Mouse (Mus musculus): ENCODE data around the gene Smarcc1. TPM values are rescaled to one million over a fixed set of nuclear protein-coding genes. Genes with fewer than 3 reads are reported as not detected.
"Not testable (repeated sequence)": the region's sequence is repeated elsewhere in the genome, so short reads cannot be mapped to it uniquely, and the experiment has no call there.

The Smarcc1 gene
- polyA plus RNA-seq, 1 experiment from 2014 or later = 91.3 TPM

DNA sequence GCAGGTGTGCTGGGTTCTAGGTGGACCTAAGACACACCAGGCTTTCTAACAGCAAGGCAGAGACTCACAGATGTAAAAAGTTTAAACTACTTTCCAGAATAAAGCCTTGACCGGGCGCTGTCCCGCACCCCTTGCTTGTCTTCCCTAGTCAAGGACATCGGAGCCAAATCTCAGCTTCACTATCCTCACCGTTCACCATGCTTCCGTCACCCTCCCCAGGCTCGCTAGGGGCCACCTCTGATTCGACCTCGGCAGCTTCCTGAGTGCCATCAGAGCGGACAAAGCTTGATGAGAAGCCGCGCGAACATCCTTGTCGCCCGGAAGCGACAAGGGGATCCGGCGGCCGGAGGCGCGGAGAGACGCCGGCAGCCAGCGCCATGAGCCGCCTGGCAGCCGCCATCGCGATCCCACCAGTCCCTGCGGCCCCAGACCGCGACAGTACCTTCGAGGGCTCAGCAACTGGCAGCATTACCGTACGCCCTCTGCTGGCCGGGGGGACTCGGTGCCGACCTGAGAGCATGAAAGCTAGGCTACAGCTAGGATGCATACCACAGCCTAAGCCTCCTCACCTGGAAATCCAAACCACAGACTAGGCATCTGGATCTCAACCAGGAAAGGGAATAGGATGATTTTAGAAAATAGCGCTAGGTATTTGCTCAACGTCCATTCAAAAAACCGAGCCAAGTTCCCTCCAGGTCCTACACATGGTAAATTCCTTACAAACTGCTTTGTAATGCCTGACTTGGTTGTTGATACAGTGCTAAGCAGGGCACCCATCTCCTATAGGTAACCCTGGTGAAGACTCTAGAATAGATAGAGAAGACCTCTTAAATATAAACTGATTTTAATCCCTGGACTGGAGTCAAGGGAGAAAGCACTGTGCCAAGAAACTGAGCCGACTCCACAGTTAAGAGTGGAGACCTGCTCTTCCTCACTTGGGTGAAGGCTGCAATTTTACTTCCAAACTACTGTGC is 16.6 kb upstream of the Smarcc1 start:
- no peaks in the 10 kb centered on the region for H3K27me3 ChIP-seq (replicated peaks)
- peak; percentile 98 for ATAC-seq
- H3K4me2 ChIP-seq (replicated peaks) = peak overlapping the region; percentile 58
- peaks cover 6% of the 10 kb centered on the region; the same call in 1 of the 2 replicates for H3K4me1 ChIP-seq (replicated peaks)
- peak overlapping the region; percentile 78 for H3K9ac ChIP-seq
- 3% methylated on average over 41 of the region's 41 CpGs for WGBS
- H3K9me3 ChIP-seq = no peaks in the 10 kb centered on the region
- peaks cover 19% of the 10 kb centered on the region for H3K36me3 ChIP-seq
- H3K4me3 ChIP-seq (replicated peaks) = peak overlapping the region; percentile 66
- H3K27ac ChIP-seq = no peak overlapping the region; the same call in 1 of the 2 replicates

DNA sequence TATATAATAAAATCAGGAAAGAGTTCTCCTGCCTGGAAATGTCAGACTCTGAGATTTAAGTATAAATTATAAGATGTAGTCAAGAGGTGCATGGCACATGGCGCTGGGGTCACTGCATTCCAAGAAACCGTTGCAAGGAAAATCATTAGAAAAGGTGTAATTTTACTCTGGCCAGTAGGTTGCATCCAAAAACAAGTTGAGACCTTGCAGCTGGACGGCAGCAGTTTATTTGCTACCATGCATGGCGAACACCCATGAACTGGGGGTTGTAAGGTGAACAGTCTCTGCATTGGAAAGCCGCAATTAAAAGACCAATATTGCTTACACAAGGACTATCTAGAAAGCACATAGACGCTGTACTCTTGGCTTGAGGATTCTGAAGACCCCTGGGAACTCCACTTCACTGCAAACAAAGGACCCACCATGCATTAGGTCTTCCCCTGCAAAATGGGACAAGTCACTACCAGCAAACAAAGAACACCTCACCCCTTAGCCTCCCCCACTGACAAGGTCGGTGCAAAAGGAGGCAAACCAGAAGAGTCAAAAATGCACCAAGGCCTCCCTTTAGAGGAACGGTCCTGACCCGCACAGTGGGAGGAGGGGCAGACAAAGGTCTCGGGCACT is 1.0 kb upstream of the Smarcc1 start:
- no peaks in the 10 kb centered on the region for H3K27me3 ChIP-seq (replicated peaks)

DNA sequence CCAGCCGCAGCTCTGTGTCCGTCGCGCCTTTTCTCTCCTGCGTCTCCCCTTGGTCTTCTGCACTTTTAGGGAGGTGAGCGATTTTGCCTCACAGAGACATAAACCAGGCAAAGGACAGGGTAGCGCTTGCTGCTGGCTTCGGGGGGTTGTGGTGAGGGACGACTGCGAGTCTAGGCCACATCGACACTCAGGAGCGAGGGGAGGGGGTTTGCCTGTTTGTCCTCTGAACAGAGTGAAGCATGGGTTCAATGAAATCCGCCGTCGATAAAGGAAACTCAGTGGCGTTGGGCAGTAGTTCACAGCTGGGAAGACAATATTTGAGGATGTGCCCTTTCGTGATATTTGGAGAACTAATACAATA is 251 bp downstream of the Smarcc1 start, which contains the start of gene Dhx30:
TSS of gene Dhx30 (minus strand) at position 52 of the 361 bp plus-strand sequence.
- H3K36me3 ChIP-seq = peaks cover 7% of the 10 kb centered on the region
- peak within 1 kb of the TSS; percentile 78 for H3K4me3 ChIP-seq (replicated peaks)
- ATAC-seq = no peak; the same call in 1 of the 2 replicates
- H3K9ac ChIP-seq = peak within 1 kb of the TSS; percentile 91
- peaks cover 12% of the 10 kb centered on the region for H3K4me1 ChIP-seq (replicated peaks)
- no peaks in the 10 kb centered on the region for H3K27me3 ChIP-seq (replicated peaks)
- peak within 1 kb of the TSS; percentile 98 for H3K27ac ChIP-seq
- no peaks in the 10 kb centered on the region for H3K9me3 ChIP-seq
- peak within 1 kb of the TSS; percentile 72 for H3K4me2 ChIP-seq (replicated peaks)
- WGBS = under 1% methylated on average over 17 of the region's 17 CpGs

More for the DNA sequence above, 1.0 kb upstream of the Smarcc1 start:
- H3K9me3 ChIP-seq = no peaks in the 10 kb centered on the region
- peak overlapping the region; percentile 91 for H3K9ac ChIP-seq
- ATAC-seq = peak; percentile 0; the same call in 1 of the 2 replicates
- peaks cover 12% of the 10 kb centered on the region for H3K4me1 ChIP-seq (replicated peaks)
- H3K27ac ChIP-seq = peak overlapping the region; percentile 98
- WGBS = 6% methylated on average over 10 of the region's 10 CpGs
- H3K4me3 ChIP-seq (replicated peaks) = peak overlapping the region; percentile 78
- peak overlapping the region; percentile 72 for H3K4me2 ChIP-seq (replicated peaks)
- peaks cover 13% of the 10 kb centered on the region for H3K36me3 ChIP-seq

DNA sequence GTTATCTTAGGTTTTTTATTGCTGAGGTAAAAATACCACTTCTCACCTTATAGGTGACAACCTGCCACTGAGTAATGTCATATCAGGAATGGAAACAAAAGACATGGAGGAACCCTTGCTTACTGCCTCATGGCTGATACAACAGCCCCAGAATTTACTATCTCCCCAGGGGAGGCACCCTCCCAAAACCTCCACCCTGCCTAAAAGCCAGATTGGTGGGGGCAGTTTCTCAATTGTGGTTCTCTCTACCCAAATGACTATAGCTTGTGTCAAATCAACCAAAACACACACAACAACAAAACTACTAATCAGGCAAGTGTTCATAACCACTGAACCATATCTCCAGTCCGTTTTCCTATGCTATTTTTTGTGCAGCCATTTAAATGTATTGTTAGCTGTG is 741 bp downstream of the Smarcc1 start:
- Histone ChIP-seq H3K9ac (peak overlapping the region; percentile 91), H3K9me3 (no peaks in the 10 kb centered on the region), H3K27ac (no peak overlapping the region), H3K4me1 (replicated peaks) (peaks cover 12% of the 10 kb centered on the region), H3K4me2 (replicated peaks) (peak overlapping the region; percentile 72), H3K27me3 (replicated peaks) (no peaks in the 10 kb centered on the region), H3K4me3 (replicated peaks) (peak overlapping the region; percentile 78), H3K36me3 (peaks cover 2% of the 10 kb centered on the region; the same call in 1 of the 2 replicates)
- ATAC-seq = no peak
- 78% methylated on average over 1 of the region's 1 CpGs for WGBS

DNA sequence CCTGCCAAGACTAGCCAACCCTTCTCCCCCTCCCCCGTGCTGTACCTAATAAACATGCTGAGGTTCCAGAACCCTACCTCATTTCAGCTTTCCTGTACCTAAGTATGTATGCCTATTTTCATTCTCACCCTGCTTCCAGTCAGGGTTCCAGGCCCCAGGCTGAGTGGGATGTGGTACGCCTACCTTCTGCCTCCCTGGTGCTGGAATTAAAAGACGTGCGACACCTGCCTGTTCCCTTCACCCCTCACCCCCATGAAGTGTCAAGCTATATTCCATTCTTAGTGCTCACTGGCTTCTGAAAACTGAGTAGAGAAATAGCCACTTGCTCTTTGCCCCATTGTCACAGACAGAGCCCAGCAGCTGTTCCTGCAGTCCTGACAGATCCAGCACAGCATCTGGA is 3.9 kb downstream of the Smarcc1 start:
- WGBS = 76% methylated on average over 4 of the region's 4 CpGs
- Histone ChIP-seq H3K4me3 (replicated peaks) (no peak overlapping the region), H3K9ac (no peak overlapping the region), H3K36me3 (no peaks in the 10 kb centered on the region), H3K4me1 (replicated peaks) (peaks cover 9% of the 10 kb centered on the region), H3K27me3 (replicated peaks) (no peaks in the 10 kb centered on the region), H3K9me3 (no peaks in the 10 kb centered on the region), H3K27ac (no peak overlapping the region), H3K4me2 (replicated peaks) (no peak overlapping the region)
- no peak for ATAC-seq

DNA sequence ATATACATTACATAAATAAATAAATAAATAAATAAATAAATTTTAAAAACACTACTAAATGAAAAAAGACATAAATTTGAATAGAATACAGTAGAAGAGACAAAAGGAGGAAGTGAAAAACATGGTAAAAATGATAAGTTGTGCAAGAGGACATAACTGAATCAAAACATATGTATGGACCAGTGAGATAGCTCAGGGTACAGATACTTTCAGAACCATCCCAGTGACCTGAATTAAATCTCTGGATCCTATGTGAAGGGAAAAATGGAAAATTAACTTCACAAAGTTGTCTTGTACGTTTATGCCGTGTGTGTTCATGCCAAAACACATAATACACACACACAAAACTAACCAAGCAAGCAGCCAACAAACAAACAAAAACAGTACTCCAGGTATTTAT is 5.8 kb downstream of the Smarcc1 start:
- Histone ChIP-seq H3K4me2 (replicated peaks) (no peak overlapping the region), H3K36me3 (no peaks in the 10 kb centered on the region), H3K9ac (no peak overlapping the region), H3K9me3 (no peaks in the 10 kb centered on the region), H3K27ac (no peak overlapping the region), H3K4me1 (replicated peaks) (peaks cover 6% of the 10 kb centered on the region), H3K4me3 (replicated peaks) (no peak overlapping the region), H3K27me3 (replicated peaks) (no peaks in the 10 kb centered on the region)
- 85% methylated on average over 2 of the region's 2 CpGs for WGBS
- ATAC-seq = no peak

DNA sequence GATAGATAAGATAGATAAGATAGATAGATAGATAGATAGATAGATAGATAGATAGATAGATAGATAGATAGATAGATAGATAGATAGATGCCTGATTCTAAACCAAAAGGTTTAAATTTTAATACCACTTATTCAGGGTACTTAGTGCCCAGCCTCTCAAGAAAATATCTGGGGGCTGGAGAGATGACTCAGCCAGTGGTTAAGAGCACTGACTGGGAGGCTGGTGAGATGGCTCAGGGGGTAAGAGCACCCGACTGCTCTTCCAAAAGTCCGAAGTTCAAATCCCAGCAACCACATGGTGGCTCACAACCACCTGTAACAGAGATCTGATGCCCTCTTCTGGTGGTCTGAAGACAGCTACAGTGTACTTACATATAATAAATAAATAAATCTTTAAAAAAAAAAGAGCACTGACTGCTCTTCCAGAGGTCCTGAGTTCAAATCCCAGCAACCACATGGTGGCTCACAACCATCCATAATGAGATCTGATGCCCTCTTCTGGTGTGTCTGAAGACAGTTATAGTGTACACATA is 6.6 kb downstream of the Smarcc1 start:
- not testable (repeated sequence) for H3K36me3 ChIP-seq; H3K27ac ChIP-seq; H3K27me3 ChIP-seq (replicated peaks); ATAC-seq; H3K9ac ChIP-seq; H3K4me1 ChIP-seq (replicated peaks); H3K4me2 ChIP-seq (replicated peaks); H3K9me3 ChIP-seq; H3K4me3 ChIP-seq (replicated peaks)
- 52% methylated on average over 2 of the region's 2 CpGs for WGBS

DNA sequence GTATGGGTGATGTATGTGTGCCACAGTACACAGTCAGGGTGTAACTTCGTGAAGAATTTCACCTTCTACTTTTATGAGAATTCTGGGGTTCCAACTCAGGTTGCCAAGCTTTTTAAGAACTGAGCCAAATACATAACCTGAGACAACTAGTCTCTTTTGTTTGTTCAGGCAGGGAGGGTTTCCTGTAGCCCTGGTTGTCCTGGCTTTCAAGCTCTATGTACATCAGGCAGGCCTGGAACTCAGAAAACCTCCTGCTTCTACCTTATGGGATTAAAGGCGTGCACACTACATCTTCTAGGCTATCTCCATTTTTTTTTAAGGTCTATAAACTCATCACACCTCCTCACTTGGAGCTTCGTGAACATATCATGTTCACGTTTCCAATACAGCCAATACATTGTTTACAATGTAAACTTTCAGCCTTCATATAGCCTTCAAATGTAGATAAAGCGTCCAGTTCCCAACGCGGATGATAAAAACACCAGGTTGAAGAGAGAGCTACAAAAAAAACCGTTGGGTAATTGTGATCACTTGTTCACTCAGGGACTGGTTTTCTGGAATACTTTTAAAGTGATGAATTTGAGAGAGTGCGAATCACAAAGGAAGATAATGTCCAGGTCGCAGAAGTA is 13.5 kb downstream of the Smarcc1 start:
- peaks cover 5% of the 10 kb centered on the region; the same call in 1 of the 2 replicates for H3K4me1 ChIP-seq (replicated peaks)
- peak overlapping the region; percentile 62 for H3K4me2 ChIP-seq (replicated peaks)
- H3K9ac ChIP-seq = peak overlapping the region; percentile 68
- no peaks in the 10 kb centered on the region for H3K9me3 ChIP-seq
- no peak for ATAC-seq
- peak overlapping the region; percentile 92 for H3K27ac ChIP-seq
- H3K27me3 ChIP-seq (replicated peaks) = no peaks in the 10 kb centered on the region
- 17% methylated on average over 10 of the region's 10 CpGs for WGBS
- H3K36me3 ChIP-seq = no peaks in the 10 kb centered on the region
- peak overlapping the region; percentile 91 for H3K4me3 ChIP-seq (replicated peaks)

DNA sequence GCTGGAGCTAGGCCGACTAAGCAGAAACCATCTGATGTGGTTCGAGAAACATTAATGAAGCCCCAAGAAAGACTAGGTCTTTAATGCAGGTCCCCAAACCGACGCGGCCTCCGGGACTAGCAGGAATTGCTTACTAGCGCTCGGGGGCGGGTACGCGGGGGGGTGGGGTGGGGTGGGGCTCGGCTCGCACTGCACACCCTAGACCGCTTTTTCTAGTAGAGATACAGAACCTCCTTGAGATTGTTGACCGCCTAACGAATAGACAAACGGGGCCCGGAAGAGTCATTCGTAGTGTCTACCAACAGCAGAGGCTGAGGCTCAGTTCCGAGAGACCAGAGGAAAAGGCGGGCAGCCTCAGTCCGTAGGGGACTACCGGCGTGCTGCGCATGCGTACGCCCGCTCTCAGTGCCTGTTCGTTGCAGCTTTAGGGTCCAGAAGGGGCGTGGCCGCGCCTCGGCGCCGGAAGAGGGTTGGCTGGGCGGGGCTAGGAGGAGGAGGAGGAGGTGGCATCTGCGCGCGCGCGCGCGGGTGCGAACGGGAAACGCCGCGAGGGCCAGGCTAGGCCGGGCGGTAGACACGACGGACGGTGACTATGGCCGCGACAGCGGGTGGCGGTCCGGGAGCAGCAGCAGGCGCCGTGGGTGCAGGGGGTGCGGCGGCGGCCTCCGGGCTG is 14.2 kb downstream of the Smarcc1 start:
- Histone ChIP-seq H3K9ac (peak overlapping the region; percentile 96), H3K36me3 (peaks cover 5% of the 10 kb centered on the region; the same call in 1 of the 2 replicates), H3K27ac (peak overlapping the region; percentile 92), H3K9me3 (no peaks in the 10 kb centered on the region), H3K4me2 (replicated peaks) (peak overlapping the region; percentile 63), H3K4me1 (replicated peaks) (peaks cover 5% of the 10 kb centered on the region; the same call in 1 of the 2 replicates), H3K27me3 (replicated peaks) (no peaks in the 10 kb centered on the region), H3K4me3 (replicated peaks) (peak overlapping the region; percentile 91)
- peak; percentile 98 for ATAC-seq
- under 1% methylated on average over 64 of the region's 64 CpGs for WGBS

DNA sequence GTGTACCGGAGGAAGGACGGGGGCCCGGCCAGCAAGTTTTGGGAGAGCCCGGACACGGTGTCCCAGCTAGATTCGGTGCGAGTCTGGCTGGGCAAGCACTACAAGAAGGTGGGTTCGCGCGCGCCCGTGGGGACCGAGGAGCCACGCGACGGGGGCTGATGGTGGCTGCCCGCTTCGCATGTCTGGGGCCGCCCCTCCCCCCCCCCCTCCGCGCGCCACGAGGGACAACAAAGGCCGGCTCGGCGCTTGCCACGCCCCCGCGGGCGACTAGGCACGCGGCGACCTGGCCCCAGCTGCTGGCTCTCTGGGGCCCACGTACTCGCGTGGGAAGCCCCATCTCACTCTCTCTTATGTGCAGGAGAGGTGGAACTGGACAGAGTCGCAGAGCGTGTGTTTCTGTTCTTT is 14.7 kb downstream of the Smarcc1 start:
- Histone ChIP-seq H3K27me3 (replicated peaks) (no peaks in the 10 kb centered on the region), H3K9me3 (no peaks in the 10 kb centered on the region), H3K4me3 (replicated peaks) (peak overlapping the region; percentile 91), H3K4me1 (replicated peaks) (peaks cover 5% of the 10 kb centered on the region; the same call in 1 of the 2 replicates), H3K27ac (peak overlapping the region; percentile 92), H3K9ac (peak overlapping the region; percentile 96), H3K36me3 (peaks cover 5% of the 10 kb centered on the region; the same call in 1 of the 2 replicates), H3K4me2 (replicated peaks) (peak overlapping the region; percentile 63)
- under 1% methylated on average over 34 of the region's 38 CpGs for WGBS
- peak; percentile 77 for ATAC-seq

DNA sequence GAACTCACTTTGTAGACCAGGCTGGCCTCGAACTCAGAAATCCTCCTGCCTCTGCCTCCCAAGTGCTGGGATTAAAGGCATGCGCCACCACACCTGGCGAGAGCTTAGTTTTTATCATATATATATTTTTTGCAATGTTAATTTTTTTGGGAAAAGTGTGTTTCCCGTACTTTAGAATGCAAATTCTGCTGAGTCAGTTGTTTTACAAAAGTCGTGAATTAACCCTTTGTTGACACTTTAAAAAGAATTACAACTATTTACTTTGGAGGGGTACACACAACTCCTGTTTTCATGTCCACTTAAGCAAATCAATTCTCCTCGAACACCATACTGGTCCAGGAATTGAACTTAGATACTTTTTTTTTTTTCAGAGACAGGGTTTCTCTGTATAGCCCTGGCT is 15.4 kb downstream of the Smarcc1 start:
- Histone ChIP-seq H3K27me3 (replicated peaks) (no peaks in the 10 kb centered on the region), H3K4me1 (replicated peaks) (peaks cover 5% of the 10 kb centered on the region; the same call in 1 of the 2 replicates), H3K9me3 (no peaks in the 10 kb centered on the region), H3K36me3 (peaks cover 5% of the 10 kb centered on the region; the same call in 1 of the 2 replicates), H3K27ac (no peak overlapping the region), H3K9ac (peak overlapping the region; percentile 96; the same call in 1 of the 2 replicates), H3K4me3 (replicated peaks) (peak overlapping the region; percentile 91), H3K4me2 (replicated peaks) (peak overlapping the region; percentile 63)
- ATAC-seq = no peak
- 47% methylated on average over 6 of the region's 6 CpGs for WGBS
